Mouse (Mus musculus): ENCODE results near the gene Tlcd1. TPM values are rescaled to one million over a fixed set of nuclear protein-coding genes. Genes with fewer than 3 reads are reported as not detected.

Tlcd1 gene
- polyA plus RNA-seq, 2 experiments, result 44.9 to 69.6 TPM

- H3K9me3 ChIP-seq (ENCODE audit: control insufficient read depth, low read length), result no peaks in the 10 kb centered on the region
- H3K36me3 ChIP-seq (replicated peaks; ENCODE audit: control insufficient read depth, insufficient read depth, low read depth), result peaks cover 34% of the 10 kb centered on the region
- ATAC-seq (ENCODE audit: insufficient read depth), result peak; percentile 5
- peak in 1 of 3 experiments; percentile 60 for DNase-seq (ENCODE audit: low read depth in 3 of 3, low spot score in 3 of 3)
- H3K4me1 ChIP-seq (replicated peaks; ENCODE audit: control insufficient read depth in 2 of 2, insufficient read depth in 2 of 2, low read length in 1 of 2), result peaks cover 21 to 28% of the 10 kb centered on the region in 2 experiments
- H3K4me2 ChIP-seq (ENCODE audit: low read depth), result peak overlapping the region; percentile 99
- H3K27ac ChIP-seq, result peak overlapping the region; percentile 96
- H3K9ac ChIP-seq (replicated peaks), result peak overlapping the region; percentile 99
- H3K27me3 ChIP-seq (ENCODE audit: control insufficient read depth, insufficient read depth, low read length), result no peaks in the 10 kb centered on the region
- peak overlapping the region; percentile 85 to 86 for H3K4me3 ChIP-seq (ENCODE audit: insufficient read depth in 1 of 2, low read depth in 2 of 2, low read length in 2 of 2)
- TF ChIP-seq EP300 (IDR thresholded peaks at IDR 0.05; ENCODE audit: low read depth), result no peak
- TF ChIP-seq CTCF (IDR thresholded peaks at IDR 0.05; ENCODE audit: low read depth), result 0 out of 2 replicates have a peak, but pooled peaks have one; percentile 0
- 1% methylated on average over 29 of the region's 29 CpGs for WGBS (ENCODE audit: insufficient replicate concordance)
These were observed 2.4 kb downstream of the Tlcd1 start for GRCm38 (mm10) chr11:78178859-78179437.

GRCm38 (mm10) chr11:78179438-78179999 is 3.0 kb downstream of the Tlcd1 start:
- Histone ChIP-seq H3K4me3 (ENCODE audit: insufficient read depth in 1 of 2, low read depth in 2 of 2, low read length in 2 of 2) (peak overlapping the region; percentile 85 to 86), H3K4me2 (ENCODE audit: low read depth) (peak overlapping the region; percentile 99), H3K4me1 (replicated peaks; ENCODE audit: control insufficient read depth in 2 of 2, insufficient read depth in 2 of 2, low read length in 1 of 2) (peaks cover 21 to 33% of the 10 kb centered on the region in 2 experiments), H3K27me3 (ENCODE audit: control insufficient read depth, insufficient read depth, low read length) (no peaks in the 10 kb centered on the region), H3K36me3 (replicated peaks; ENCODE audit: control insufficient read depth, insufficient read depth, low read depth) (peaks cover 34% of the 10 kb centered on the region), H3K9me3 (ENCODE audit: control insufficient read depth, low read length) (no peaks in the 10 kb centered on the region), H3K9ac (replicated peaks) (peak overlapping the region; percentile 99), H3K27ac (peak overlapping the region; percentile 96)
- ATAC-seq (ENCODE audit: insufficient read depth), result no peak
- 9% methylated on average over 8 of the region's 8 CpGs for WGBS (ENCODE audit: insufficient replicate concordance)
- no peak for DNase-seq (ENCODE audit: low read depth in 3 of 3, low spot score in 3 of 3)
- no peak for TF ChIP-seq CTCF (IDR thresholded peaks at IDR 0.05; ENCODE audit: low read depth)
- TF ChIP-seq EP300 (IDR thresholded peaks at IDR 0.05; ENCODE audit: low read depth), result no peak

GRCm38 (mm10) chr11:78180081-78180761 is 3.7 kb downstream of the Tlcd1 start:
- 27% methylated on average over 6 of the region's 6 CpGs for WGBS (ENCODE audit: insufficient replicate concordance)
- peak overlapping the region; percentile 96 for H3K27ac ChIP-seq

GRCm38 (mm10) chr11:78181830-78182357 is 5.4 kb downstream of the Tlcd1 start:
- Histone ChIP-seq H3K27ac (peak overlapping the region; percentile 69), H3K36me3 (replicated peaks; ENCODE audit: control insufficient read depth, insufficient read depth, low read depth) (peaks cover 34% of the 10 kb centered on the region), H3K27me3 (ENCODE audit: control insufficient read depth, insufficient read depth, low read length) (peaks cover 4% of the 10 kb centered on the region; the same call in 1 of the 2 replicates), H3K9me3 (ENCODE audit: control insufficient read depth, low read length) (no peaks in the 10 kb centered on the region), H3K9ac (replicated peaks) (peak overlapping the region; percentile 94), H3K4me3 (ENCODE audit: insufficient read depth in 1 of 2, low read depth in 2 of 2, low read length in 2 of 2) (peak overlapping the region; percentile 86 to 99), H3K4me2 (ENCODE audit: low read depth) (peak overlapping the region; percentile 99), H3K4me1 (replicated peaks; ENCODE audit: control insufficient read depth in 2 of 2, insufficient read depth in 2 of 2, low read length in 1 of 2) (peaks cover 13 to 21% of the 10 kb centered on the region in 2 experiments)
- 23% methylated on average over 2 of the region's 2 CpGs for WGBS (ENCODE audit: insufficient replicate concordance)
- TF ChIP-seq EP300 (IDR thresholded peaks at IDR 0.05; ENCODE audit: low read depth) (no peak), CTCF (IDR thresholded peaks at IDR 0.05; ENCODE audit: low read depth) (no peak)
- no peak for ATAC-seq (ENCODE audit: insufficient read depth)
- DNase-seq (ENCODE audit: low read depth in 3 of 3, low spot score in 3 of 3), result no peak

More at GRCm38 (mm10) chr11:78180081-78180761, 3.7 kb downstream of the Tlcd1 start:
- H3K9me3 ChIP-seq (ENCODE audit: control insufficient read depth, low read length), result no peaks in the 10 kb centered on the region
- H3K4me2 ChIP-seq (ENCODE audit: low read depth), result peak overlapping the region; percentile 99
- ATAC-seq (ENCODE audit: insufficient read depth) (no peak), DNase-seq (ENCODE audit: low read depth in 3 of 3, low spot score in 3 of 3) (no peak)
- no peaks in the 10 kb centered on the region for H3K27me3 ChIP-seq (ENCODE audit: control insufficient read depth, insufficient read depth, low read length)
- peak overlapping the region; percentile 99 for H3K9ac ChIP-seq (replicated peaks)
- no peak for TF ChIP-seq EP300 (IDR thresholded peaks at IDR 0.05; ENCODE audit: low read depth)
- H3K4me1 ChIP-seq (replicated peaks; ENCODE audit: control insufficient read depth in 2 of 2, insufficient read depth in 2 of 2, low read length in 1 of 2), result peaks cover 16 to 28% of the 10 kb centered on the region in 2 experiments
- H3K36me3 ChIP-seq (replicated peaks; ENCODE audit: control insufficient read depth, insufficient read depth, low read depth), result peaks cover 34% of the 10 kb centered on the region
- H3K4me3 ChIP-seq (ENCODE audit: insufficient read depth in 1 of 2, low read depth in 2 of 2, low read length in 2 of 2), result peak overlapping the region; percentile 85 to 86

GRCm38 (mm10) chr11:78182450-78182849 is 5.9 kb downstream of the Tlcd1 start:
- peak overlapping the region; percentile 94 for H3K9ac ChIP-seq (replicated peaks)
- no peak for DNase-seq (ENCODE audit: low read depth in 3 of 3, low spot score in 3 of 3)
- ATAC-seq (ENCODE audit: insufficient read depth), result no peak
- H3K27me3 ChIP-seq (ENCODE audit: control insufficient read depth, insufficient read depth, low read length), result peaks cover 9% of the 10 kb centered on the region
- H3K4me1 ChIP-seq (replicated peaks; ENCODE audit: control insufficient read depth in 2 of 2, insufficient read depth in 2 of 2, low read length in 1 of 2), result peaks cover 13 to 21% of the 10 kb centered on the region in 2 experiments
- peaks cover 34% of the 10 kb centered on the region for H3K36me3 ChIP-seq (replicated peaks; ENCODE audit: control insufficient read depth, insufficient read depth, low read depth)
- peak overlapping the region; percentile 99 for H3K4me2 ChIP-seq (ENCODE audit: low read depth)
- H3K4me3 ChIP-seq (ENCODE audit: insufficient read depth in 1 of 2, low read depth in 2 of 2, low read length in 2 of 2), result peak overlapping the region; percentile 86 to 99
- peak overlapping the region; percentile 69 for H3K27ac ChIP-seq
- H3K9me3 ChIP-seq (ENCODE audit: control insufficient read depth, low read length), result no peaks in the 10 kb centered on the region
- TF ChIP-seq CTCF (IDR thresholded peaks at IDR 0.05; ENCODE audit: low read depth) (no peak), EP300 (IDR thresholded peaks at IDR 0.05; ENCODE audit: low read depth) (no peak)
- under 1% methylated on average over 7 of the region's 7 CpGs for WGBS (ENCODE audit: insufficient replicate concordance)

Measured in liver, embryonic 14.5 days (tissue).